Mouse (Mus musculus) kidney, adult 2 months (tissue): Measurements from ENCODE around the gene Trim2.

Experiments
- CTCF ChIP-seq: fragments of 200-500 bp; conservative IDR thresholded peaks from 2 replicates; pipeline ENCODE4 v1.5.1; 2011; ENCODE audit warnings: low read depth, mild to moderate bottlenecking, control low read depth, low read length, moderate library complexity, mixed read lengths; ENCODE audit not compliant: insufficient read depth, insufficient read length
- POLR2A ChIP-seq: fragments of 200-500 bp; IDR thresholded peaks from one replicate; pipeline ENCODE4 v1.6.1; 2011; ENCODE audit warnings: low read depth, low read length, control low read depth

- no peak for TF ChIP-seq CTCF
- TF ChIP-seq POLR2A: no peak
Observed at GRCm38 (mm10) chr3:84204640-84205039, 102.0 kb downstream of the Trim2 start.
